Mouse (Mus musculus) limb, embryonic 11.5 days (tissue): Measurements from ENCODE around the gene 1810062G17Rik. TPM values are rescaled to one million over a fixed set of nuclear protein-coding genes. Genes with fewer than 3 reads are reported as not detected.

ENCODE experiments used
- ATAC-seq: fragments of 200-750 bp; cut with Nextera tagmentation; 2 replicates; pipeline ENCODE4 v1.8.0; 2017; ENCODE audit warnings: low read depth; ENCODE audit not compliant: insufficient number of reproducible peaks, low FRiP score, low TSS enrichment
- DNase-seq: peaks from one replicate; pipeline ENCODE4 v3.0.0-alpha.2; 2015; ENCODE audit warnings: low spot score
- H3K27ac ChIP-seq: fragments of 300-500 bp; sonication (generic); replicated peaks from 2 replicates; pipeline ENCODE4 v1.5.1; 2014; ENCODE audit warnings: low read depth, mild to moderate bottlenecking, low read length
- H3K27me3 ChIP-seq: fragments of 300-500 bp; sonication (generic); 2 replicates; pipeline ENCODE4 v1.6.1; 2014; ENCODE audit warnings: mild to moderate bottlenecking, low read length, mixed read lengths; ENCODE audit not compliant: control insufficient read depth, insufficient read depth
- H3K36me3 ChIP-seq: fragments of 300-500 bp; sonication (generic); 2 replicates; pipeline ENCODE4 v1.6.1; 2014; ENCODE audit warnings: mild to moderate bottlenecking, low read length, moderate library complexity, mixed read lengths; ENCODE audit not compliant: control insufficient read depth, insufficient read depth
- H3K4me1 ChIP-seq: fragments of 300-500 bp; sonication (generic); 2 replicates; pipeline ENCODE4 v1.6.1; 2014; ENCODE audit warnings: low read length, mixed read lengths; ENCODE audit not compliant: control insufficient read depth, insufficient read depth
- H3K4me2 ChIP-seq: fragments of 300-500 bp; sonication (generic); 2 replicates; pipeline ENCODE4 v1.6.1; 2014; ENCODE audit warnings: low read depth, mild to moderate bottlenecking, moderate library complexity; ENCODE audit not compliant: severe bottlenecking
- H3K4me3 ChIP-seq: fragments of 300-500 bp; sonication (generic); 2 replicates; pipeline ENCODE4 v1.5.1; 2014; ENCODE audit warnings: low read depth, low read length
- H3K9ac ChIP-seq: fragments of 300-500 bp; sonication (generic); 2 replicates; pipeline ENCODE4 v1.6.1; 2014; ENCODE audit warnings: mild to moderate bottlenecking, low read length
- H3K9me3 ChIP-seq: fragments of 300-500 bp; sonication (generic); 2 replicates; pipeline ENCODE4 v1.6.1; 2016; ENCODE audit warnings: low read length; ENCODE audit not compliant: control insufficient read depth
- WGBS: fragments of 180-500 bp; shearing (Covaris S2); extraction: QIAGEN DNeasy Blood & Tissue Kit; methylation state at CpG from one replicate; pipeline ENCODE4 v1.1.7; 2014; 5-methylcytosine and 5-hydroxymethylcytosine counted together
- polyA plus RNA-seq: library from polyadenylated mRNA; unstranded; fragments of >200 nt; fragmentation: Nextera tagmentation; extraction: Ambion mirVana; gene quantifications from 2 replicates; pipeline ENCODE4 v1.2.1, GENCODE M21; 2014

Gene 1810062G17Rik
- polyA plus RNA-seq, 1 experiment from 2014 or later: 0.61 TPM

DNA sequence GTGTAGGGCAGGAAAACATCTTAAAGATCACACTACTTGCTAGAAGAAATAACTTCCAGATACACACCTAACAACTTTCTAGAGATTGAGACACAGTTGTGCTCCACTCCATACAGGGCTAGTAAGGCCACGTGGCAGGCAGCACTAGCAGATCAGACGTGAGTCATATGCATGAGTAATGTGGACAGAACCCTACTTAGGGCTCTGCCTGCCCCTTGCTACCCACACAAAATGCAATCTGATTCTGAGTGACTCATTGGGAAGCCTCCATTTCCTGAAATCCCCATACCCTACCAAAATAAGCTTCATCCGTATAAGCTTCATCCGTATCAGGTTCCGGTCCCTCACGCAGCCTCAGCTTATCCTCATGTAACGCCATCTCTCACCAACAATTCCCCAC, 8.1 kb upstream of the 1810062G17Rik start:
- ATAC-seq: no peak
- H3K9me3 ChIP-seq: no peaks in the 10 kb centered on the region
- WGBS: 89% methylated on average over 7 of the region's 7 CpGs

GRCm38 (mm10) chr3:36468871-36469270, 6.9 kb upstream of the 1810062G17Rik start:
- H3K36me3 ChIP-seq: no peaks in the 10 kb centered on the region
- ATAC-seq (no peak), DNase-seq (no peak)
- no peak overlapping the region for H3K9ac ChIP-seq
- no peaks in the 10 kb centered on the region for H3K27me3 ChIP-seq
- H3K4me3 ChIP-seq: no peak overlapping the region
- 33% methylated on average over 2 of the region's 2 CpGs for WGBS
- no peak overlapping the region for H3K4me2 ChIP-seq
- no peaks in the 10 kb centered on the region for H3K9me3 ChIP-seq
- no peaks in the 10 kb centered on the region for H3K4me1 ChIP-seq
- H3K27ac ChIP-seq: no peak overlapping the region

More for the DNA sequence above, 8.1 kb upstream of the 1810062G17Rik start:
- H3K27ac ChIP-seq: no peak overlapping the region
- no peaks in the 10 kb centered on the region for H3K27me3 ChIP-seq
- no peaks in the 10 kb centered on the region for H3K4me1 ChIP-seq
- no peaks in the 10 kb centered on the region for H3K36me3 ChIP-seq
- no peak for DNase-seq
- H3K4me3 ChIP-seq: no peak overlapping the region
- no peak overlapping the region for H3K4me2 ChIP-seq
- H3K9ac ChIP-seq: no peak overlapping the region

GRCm38 (mm10) chr3:36471856-36472255, 3.9 kb upstream of the 1810062G17Rik start:
- Histone ChIP-seq H3K36me3 (no peaks in the 10 kb centered on the region), H3K4me1 (0 out of 2 replicates have a peak, but pooled peaks cover 3% of the 10 kb centered on the region), H3K27me3 (no peaks in the 10 kb centered on the region), H3K9me3 (no peaks in the 10 kb centered on the region), H3K4me2 (no peak overlapping the region), H3K4me3 (no peak overlapping the region), H3K9ac (no peak overlapping the region), H3K27ac (no peak overlapping the region)
- no peak for DNase-seq
- no peak for ATAC-seq
- WGBS: 74% methylated on average over 4 of the region's 4 CpGs

GRCm38 (mm10) chr3:36473222-36473621, 2.5 kb upstream of the 1810062G17Rik start:
- Histone ChIP-seq H3K4me2 (no peak overlapping the region), H3K9ac (no peak overlapping the region), H3K27ac (no peak overlapping the region), H3K4me1 (0 out of 2 replicates have a peak, but pooled peaks cover 3% of the 10 kb centered on the region), H3K4me3 (no peak overlapping the region), H3K27me3 (no peaks in the 10 kb centered on the region), H3K36me3 (no peaks in the 10 kb centered on the region), H3K9me3 (no peaks in the 10 kb centered on the region)
- DNase-seq (no peak), ATAC-seq (no peak)
- WGBS: 95% methylated on average over 5 of the region's 5 CpGs

DNA sequence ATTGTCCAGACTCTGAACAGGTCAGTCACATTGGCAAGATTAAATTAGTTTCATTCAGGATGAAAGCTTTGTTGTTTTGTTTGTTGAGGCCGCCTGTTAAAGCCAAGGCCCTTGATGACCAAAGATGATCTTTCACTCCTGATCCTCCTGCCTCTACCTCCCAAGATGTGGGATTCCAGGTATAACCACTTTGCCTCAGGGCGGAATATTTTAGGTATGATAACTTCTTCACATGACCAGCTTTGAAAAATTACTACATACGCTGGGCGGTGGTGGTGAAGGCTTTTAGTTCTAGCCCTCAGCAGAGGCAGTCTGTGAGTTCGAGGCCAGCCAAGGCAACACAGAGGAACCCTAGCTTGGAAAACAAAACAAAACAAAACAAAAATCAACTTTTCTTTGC, 1.3 kb upstream of the 1810062G17Rik start:
- ATAC-seq: no peak
- H3K4me3 ChIP-seq: no peak overlapping the region; the same call in 1 of the 2 replicates
- DNase-seq: no peak
- no peak overlapping the region for H3K27ac ChIP-seq
- 0 out of 2 replicates have a peak, but pooled peaks cover 3% of the 10 kb centered on the region for H3K4me1 ChIP-seq
- no peaks in the 10 kb centered on the region for H3K27me3 ChIP-seq
- no peak overlapping the region; the same call in 1 of the 2 replicates for H3K4me2 ChIP-seq
- no peak overlapping the region for H3K9ac ChIP-seq
- H3K9me3 ChIP-seq: no peaks in the 10 kb centered on the region
- no peaks in the 10 kb centered on the region for H3K36me3 ChIP-seq
- WGBS: 87% methylated on average over 5 of the region's 5 CpGs

DNA sequence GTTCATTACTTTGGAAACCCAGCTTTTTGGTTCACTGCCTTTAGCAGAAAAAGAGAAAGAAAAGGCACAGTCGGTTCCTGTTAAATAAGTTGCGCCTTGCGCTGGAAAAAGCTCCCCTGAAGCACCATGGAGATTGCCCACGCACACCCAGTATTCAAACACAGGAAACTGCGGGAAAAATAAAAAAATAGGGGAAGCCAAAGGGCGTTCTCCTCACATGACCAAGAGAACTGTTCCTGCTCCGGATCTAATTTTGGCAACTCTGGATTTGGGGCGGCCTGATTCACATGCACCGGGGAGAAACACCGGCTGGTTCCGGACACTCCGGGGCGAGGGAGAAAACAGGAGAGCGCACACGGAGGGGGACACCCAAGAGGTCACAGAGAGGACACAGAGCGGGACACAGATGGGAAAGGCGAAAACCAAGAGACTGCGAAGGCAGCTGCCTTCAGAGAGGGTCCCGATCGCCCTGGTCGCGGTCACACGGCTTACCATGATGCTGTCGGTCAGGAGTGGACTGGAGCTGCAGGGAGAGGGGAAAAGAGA, 726 bp upstream of the 1810062G17Rik start:
- Histone ChIP-seq H3K9ac (peak overlapping the region; percentile 70), H3K4me2 (peak overlapping the region; percentile 85), H3K4me3 (peak overlapping the region; percentile 66), H3K27ac (no peak overlapping the region; the same call in 1 of the 2 replicates), H3K4me1 (0 out of 2 replicates have a peak, but pooled peaks cover 3% of the 10 kb centered on the region), H3K36me3 (no peaks in the 10 kb centered on the region), H3K27me3 (no peaks in the 10 kb centered on the region), H3K9me3 (no peaks in the 10 kb centered on the region)
- no peak for DNase-seq
- 4% methylated on average over 24 of the region's 24 CpGs for WGBS
- ATAC-seq: peak; percentile 63

GRCm38 (mm10) chr3:36476261-36477155, 771 bp downstream of the 1810062G17Rik start:
- H3K4me3 ChIP-seq: peak overlapping the region; percentile 66
- H3K4me1 ChIP-seq: peaks cover 3% of the 10 kb centered on the region; the same call in 1 of the 2 replicates
- peak overlapping the region; percentile 70 for H3K9ac ChIP-seq
- peak overlapping the region; percentile 85 for H3K4me2 ChIP-seq
- DNase-seq (peak; percentile 47), ATAC-seq (no peak)
- no peaks in the 10 kb centered on the region for H3K9me3 ChIP-seq
- H3K27ac ChIP-seq: peak overlapping the region; percentile 47; the same call in 1 of the 2 replicates
- WGBS: 29% methylated on average over 18 of the region's 20 CpGs
- no peaks in the 10 kb centered on the region for H3K36me3 ChIP-seq
- H3K27me3 ChIP-seq: no peaks in the 10 kb centered on the region

- no peak for DNase-seq
- H3K9me3 ChIP-seq: no peaks in the 10 kb centered on the region
- H3K27ac ChIP-seq: no peak overlapping the region
- 88% methylated on average over 8 of the region's 8 CpGs for WGBS
- H3K9ac ChIP-seq: no peak overlapping the region
- H3K27me3 ChIP-seq: no peaks in the 10 kb centered on the region
- H3K4me2 ChIP-seq: no peak overlapping the region
- no peaks in the 10 kb centered on the region for H3K36me3 ChIP-seq
- H3K4me1 ChIP-seq: peaks cover 7% of the 10 kb centered on the region; the same call in 1 of the 2 replicates
- H3K4me3 ChIP-seq: no peak overlapping the region
- no peak for ATAC-seq
Measured at GRCm38 (mm10) chr3:36478776-36479175, 3.0 kb downstream of the 1810062G17Rik start.
